Mouse (Mus musculus) embryonic fibroblast, embryonic 13.5 days (primary cell): Measurements from ENCODE around the gene Cdh15.

Experiments used
- CTCF ChIP-seq: IDR thresholded peaks from 2 replicates; pipeline ENCODE4 v1.5.1; 2011; ENCODE audit warnings: mild to moderate bottlenecking, control low read depth, low read length, moderate library complexity, borderline replicate concordance; ENCODE audit not compliant: insufficient read depth
- POLR2A ChIP-seq: IDR thresholded peaks from 2 replicates; pipeline ENCODE4 v1.6.1; 2011; ENCODE audit warnings: low read depth, mild to moderate bottlenecking, control low read depth, low read length, moderate library complexity

- TF ChIP-seq POLR2A = no peak
- no peak for TF ChIP-seq CTCF
Measured at GRCm38 (mm10) chr8:122803906-122804761, 43.6 kb upstream of the Cdh15 start.
